Mouse (Mus musculus) heart, adult 2 months (tissue): ENCODE measurements at regions not wholly inside any gene's neighbourhood (a gene's known extent, or its start where the extent isn't known, plus 50 kb on each side); places are given as distances from the start of the nearest gene placed in this dataset.

ENCODE experiments used
- CTCF ChIP-seq: fragments of 200-600 bp; IDR thresholded peaks from 2 replicates; pipeline ENCODE4 v1.8.1; 2022; ENCODE audit warnings: antibody characterized with exemption, mild to moderate bottlenecking, moderate library complexity
- POLR2A ChIP-seq: fragments of 200-500 bp; IDR thresholded peaks from 2 replicates; pipeline ENCODE4 v1.6.1; 2011; ENCODE audit warnings: mild to moderate bottlenecking, low read depth, low read length, control low read depth; ENCODE audit not compliant: insufficient read depth

GRCm38 (mm10) chr12:118486434-118486833 lies 185.2 kb upstream of the Sp4 start:
- TF ChIP-seq POLR2A (no peak), CTCF (no peak)
